Mouse (Mus musculus) ES-Bruce4 (cell line): ENCODE data around the gene Gcg. TPM values are rescaled to one million over a fixed set of nuclear protein-coding genes. Genes with fewer than 3 reads are reported as not detected.

Source experiments
- H3K27ac ChIP-seq: 2 replicates; pipeline ENCODE4 v1.5.1; 2012; ENCODE audit warnings: low read length, inconsistent platforms; ENCODE audit not compliant: insufficient read depth
- H3K27me3 ChIP-seq: 2 replicates; pipeline ENCODE4 v1.6.1; 2012; ENCODE audit warnings: mild to moderate bottlenecking, low read length, inconsistent platforms; ENCODE audit not compliant: control insufficient read depth, poor library complexity, insufficient read depth, severe bottlenecking
- H3K36me3 ChIP-seq: 2 replicates; pipeline ENCODE4 v1.6.1; 2012; ENCODE audit warnings: inconsistent platforms, mild to moderate bottlenecking, low read length, moderate library complexity; ENCODE audit not compliant: control insufficient read depth, poor library complexity, insufficient read depth, severe bottlenecking
- H3K4me1 ChIP-seq: one replicate; pipeline ENCODE4 v1.8.1; 2011; ENCODE audit warnings: low read length; ENCODE audit not compliant: control insufficient read depth, insufficient read depth
- H3K4me3 ChIP-seq: 2 replicates; pipeline ENCODE4 v1.5.1; 2011; ENCODE audit warnings: low read depth, mild to moderate bottlenecking, low read length
- H3K9ac ChIP-seq: 2 replicates; pipeline ENCODE4 v1.6.1; 2012; ENCODE audit warnings: low read depth, mild to moderate bottlenecking, inconsistent platforms; ENCODE audit not compliant: poor library complexity, severe bottlenecking
- H3K9me3 ChIP-seq: replicated peaks from 2 replicates; pipeline ENCODE4 v1.6.1; 2012; ENCODE audit warnings: mild to moderate bottlenecking, low read length, inconsistent platforms; ENCODE audit not compliant: control insufficient read depth, poor library complexity, insufficient read depth, severe bottlenecking
- CTCF ChIP-seq: IDR thresholded peaks from one replicate; pipeline ENCODE4 v1.8.1; 2011; ENCODE audit warnings: low read depth, low read length
- EP300 ChIP-seq: IDR thresholded peaks from 2 replicates; pipeline ENCODE4 v1.6.1; 2011; ENCODE audit warnings: low read depth, low read length; ENCODE audit not compliant: insufficient read depth
- POLR2A ChIP-seq: IDR thresholded peaks from one replicate; pipeline ENCODE4 v1.8.1; 2011; ENCODE audit warnings: low read length; ENCODE audit not compliant: insufficient read depth
- polyA plus RNA-seq: library from polyadenylated mRNA; stranded (reverse); fragments of >200 nt; gene quantifications from 2 replicates; pipeline ENCODE4 v1.2.4, GENCODE M21; 2011; ENCODE audit warnings: low read depth; ENCODE audit not compliant: missing spikeins, insufficient read depth, insufficient read length

Gcg gene
- polyA plus RNA-seq, 1 experiment = not detected

DNA sequence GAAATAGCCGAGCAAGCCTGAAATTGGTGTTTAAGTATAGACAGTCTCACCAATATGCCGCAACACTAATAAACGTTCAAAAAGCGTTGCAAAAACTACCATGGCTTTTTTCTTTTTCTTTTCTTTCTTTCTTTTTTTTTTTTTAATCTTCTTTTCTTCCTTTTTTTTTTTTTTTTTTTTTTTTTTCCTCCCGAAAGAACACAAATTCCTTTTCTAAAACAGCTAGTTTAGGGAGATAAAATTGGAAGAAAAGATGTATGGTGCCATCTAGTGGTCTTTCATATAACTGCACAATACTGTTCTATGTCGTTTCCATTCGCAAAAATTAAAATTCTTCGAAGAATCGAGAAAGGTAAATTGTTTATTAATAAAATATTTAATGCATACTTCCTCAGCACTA is 25.4 kb downstream of the Gcg start:
- TF ChIP-seq POLR2A (no peak), CTCF (no peak), EP300 (no peak)

GRCm38 (mm10) chr2:62454991-62455390 is 28.5 kb downstream of the Gcg start:
- no peak for TF ChIP-seq CTCF
- no peak for TF ChIP-seq POLR2A
- TF ChIP-seq EP300 = no peak
- Histone ChIP-seq H3K4me3 (no peak overlapping the region), H3K27me3 (no peaks in the 10 kb centered on the region), H3K9ac (no peak overlapping the region), H3K36me3 (no peaks in the 10 kb centered on the region), H3K4me1 (no peaks in the 10 kb centered on the region), H3K9me3 (no peaks in the 10 kb centered on the region), H3K27ac (no peak overlapping the region)

More for the DNA sequence above, 25.4 kb downstream of the Gcg start:
- Histone ChIP-seq H3K4me1 (no peaks in the 10 kb centered on the region), H3K27me3 (no peaks in the 10 kb centered on the region), H3K4me3 (no peak overlapping the region), H3K9me3 (no peaks in the 10 kb centered on the region), H3K36me3 (no peaks in the 10 kb centered on the region), H3K9ac (no peak overlapping the region), H3K27ac (no peak overlapping the region)

DNA sequence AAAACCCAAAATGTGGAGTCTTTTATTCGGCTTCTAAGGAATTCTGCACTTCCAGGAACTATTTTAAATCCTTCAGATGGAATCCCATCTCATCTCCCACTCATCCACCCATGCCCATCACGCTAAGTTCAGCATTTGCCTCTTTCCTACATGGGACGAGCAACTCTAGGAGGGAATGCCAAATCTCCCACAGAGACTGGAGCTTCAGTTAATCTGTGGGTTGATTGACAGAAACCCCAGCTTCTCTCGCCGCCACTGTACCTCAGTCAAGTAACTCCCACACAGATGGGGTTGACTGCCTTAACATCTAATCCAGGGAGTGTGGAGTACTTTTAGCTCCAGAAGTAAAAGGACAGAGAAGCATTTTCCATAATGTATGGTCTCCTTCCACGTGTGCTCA is 29.4 kb downstream of the Gcg start:
- Histone ChIP-seq H3K27me3 (no peaks in the 10 kb centered on the region), H3K4me1 (no peaks in the 10 kb centered on the region), H3K36me3 (no peaks in the 10 kb centered on the region), H3K27ac (no peak overlapping the region), H3K9me3 (no peaks in the 10 kb centered on the region), H3K9ac (no peak overlapping the region), H3K4me3 (no peak overlapping the region)
- TF ChIP-seq EP300 (no peak), POLR2A (no peak), CTCF (no peak)

DNA sequence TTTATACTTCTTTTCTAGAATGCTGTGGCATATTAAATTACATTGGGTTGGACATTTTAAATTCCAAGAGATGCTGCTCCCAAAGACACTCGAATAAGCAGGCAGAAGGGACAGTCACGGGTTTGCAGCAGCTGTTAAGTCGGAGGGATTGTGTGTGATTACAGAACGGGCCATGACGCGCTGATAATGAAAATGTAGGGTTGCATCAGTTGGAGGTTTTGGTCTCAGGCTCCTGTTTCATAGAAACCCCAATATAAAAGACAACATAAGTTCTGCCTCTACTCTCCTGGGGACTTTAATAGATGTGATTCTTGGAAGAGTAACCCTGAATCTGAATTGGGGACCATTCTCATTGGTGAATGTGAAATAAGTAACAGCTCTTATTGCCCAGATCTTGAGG is 33.1 kb downstream of the Gcg start:
- Histone ChIP-seq H3K27me3 (no peaks in the 10 kb centered on the region), H3K4me3 (no peak overlapping the region), H3K27ac (no peak overlapping the region), H3K9ac (no peak overlapping the region), H3K4me1 (no peaks in the 10 kb centered on the region), H3K36me3 (no peaks in the 10 kb centered on the region), H3K9me3 (no peaks in the 10 kb centered on the region)
- TF ChIP-seq CTCF (no peak), POLR2A (no peak), EP300 (no peak)

- H3K4me3 ChIP-seq = no peak overlapping the region
Measured at GRCm38 (mm10) chr2:62449692-62450346, 33.6 kb downstream of the Gcg start.

DNA sequence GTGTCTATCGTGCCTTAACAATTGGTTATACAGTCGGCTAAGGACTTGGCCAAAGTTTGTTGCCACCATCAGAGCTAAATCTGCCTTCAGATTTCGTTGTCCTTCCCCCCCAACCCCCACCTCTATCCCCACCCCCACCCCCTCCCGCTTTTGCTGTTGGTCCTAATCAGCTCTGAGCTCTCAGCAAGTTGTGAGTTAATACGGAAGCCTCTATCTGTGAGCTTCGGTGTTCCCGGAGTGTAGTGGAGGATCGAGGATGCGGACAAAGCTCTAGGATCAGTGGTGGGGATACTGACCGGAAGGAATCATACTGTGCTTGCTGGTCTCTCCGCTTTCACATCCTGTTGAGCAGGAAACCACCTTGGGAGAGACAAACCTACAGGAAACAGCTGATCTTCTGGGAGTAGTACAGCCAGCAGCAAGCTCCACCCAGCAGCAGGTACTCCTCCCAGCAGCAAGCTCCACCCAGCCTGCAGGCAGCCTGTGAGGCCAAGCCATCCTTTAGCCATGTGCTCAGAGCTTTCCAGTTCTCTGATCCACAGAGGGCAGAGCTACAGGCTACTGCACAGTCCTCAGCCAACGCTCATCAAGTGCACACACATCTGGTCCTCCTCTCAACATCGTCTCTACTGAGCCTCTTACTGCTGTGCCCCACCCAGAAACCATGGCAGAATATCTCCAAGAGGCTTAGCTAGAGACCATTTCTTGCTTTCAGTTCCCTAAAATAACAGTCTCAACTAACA is 42.5 kb downstream of the Gcg start:
- Histone ChIP-seq H3K27me3 (no peaks in the 10 kb centered on the region), H3K9me3 (no peaks in the 10 kb centered on the region), H3K9ac (no peak overlapping the region), H3K4me3 (peak overlapping the region; percentile 34; the same call in 1 of the 2 replicates), H3K36me3 (no peaks in the 10 kb centered on the region), H3K27ac (no peak overlapping the region), H3K4me1 (no peaks in the 10 kb centered on the region)
- no peak for TF ChIP-seq POLR2A
- no peak for TF ChIP-seq CTCF

More at GRCm38 (mm10) chr2:62449692-62450346, 33.6 kb downstream of the Gcg start:
- Histone ChIP-seq H3K36me3 (no peaks in the 10 kb centered on the region), H3K27ac (no peak overlapping the region), H3K9me3 (no peaks in the 10 kb centered on the region), H3K27me3 (no peaks in the 10 kb centered on the region), H3K9ac (no peak overlapping the region), H3K4me1 (no peaks in the 10 kb centered on the region)
- TF ChIP-seq POLR2A = no peak
- TF ChIP-seq CTCF = no peak
- no peak for TF ChIP-seq EP300
